Mouse (Mus musculus) MEL (cell line): Measurements from ENCODE around the gene Kcna3. TPM values are rescaled to one million over a fixed set of nuclear protein-coding genes. Genes with fewer than 3 reads are reported as not detected.

Experiments
- DNase-seq: peaks from one replicate; pipeline ENCODE4 v3.0.0; 2011; ENCODE audit warnings: low read depth, low spot score
- H3K27ac ChIP-seq: 2 replicates; pipeline ENCODE4 v1.5.1; 2012; ENCODE audit warnings: low read depth, mild to moderate bottlenecking, control low read depth, low read length, moderate library complexity; ENCODE audit not compliant: control insufficient read depth
- H3K27me3 ChIP-seq, 2 experiments: fragments of 150-350 bp in 1 of 2; sonication (generic) in 1 of 2; 2 replicates each; pipeline ENCODE4 v1.6.1; 2012; ENCODE audit warnings: low read length in 2 of 2, mild to moderate bottlenecking in 2 of 2, improper control_type of control experiment in 1 of 2, moderate library complexity in 1 of 2; ENCODE audit not compliant: insufficient read depth in 2 of 2, control insufficient read depth in 1 of 2
- H3K36me3 ChIP-seq, 2 experiments: 2 replicates each; pipeline ENCODE4 v1.6.1; 2012 to 2014; ENCODE audit warnings: low read length in 2 of 2, improper control_type of control experiment in 1 of 2, inconsistent platforms in 1 of 2, mild to moderate bottlenecking in 1 of 2; ENCODE audit not compliant: insufficient read depth in 2 of 2, control insufficient read depth in 1 of 2
- H3K4me1 ChIP-seq, 2 experiments: fragments of 150-350 bp in 1 of 2; sonication (generic) in 1 of 2; 2 replicates each; pipeline ENCODE4 v1.6.1; 2012; ENCODE audit warnings: low read length in 2 of 2, improper control_type of control experiment in 1 of 2, mild to moderate bottlenecking in 1 of 2; ENCODE audit not compliant: insufficient read depth in 2 of 2, control insufficient read depth in 1 of 2
- H3K4me3 ChIP-seq, 2 experiments: fragments of 150-350 bp in 1 of 2; sonication (generic) in 1 of 2; 2 replicates each; pipeline ENCODE4 v1.5.1; 2012; ENCODE audit warnings: low read depth in 2 of 2, low read length in 2 of 2, mild to moderate bottlenecking in 2 of 2, moderate library complexity in 2 of 2, control low read depth in 1 of 2, improper control_type of control experiment in 1 of 2; ENCODE audit not compliant: control insufficient read depth in 1 of 2, insufficient read depth in 1 of 2
- H3K79me2 ChIP-seq: 2 replicates; pipeline ENCODE4 v1.6.1; 2012; ENCODE audit warnings: mild to moderate bottlenecking, low read length, moderate library complexity; ENCODE audit not compliant: control insufficient read depth, poor library complexity, insufficient read depth
- H3K9ac ChIP-seq: 2 replicates; pipeline ENCODE4 v1.6.1; 2012; ENCODE audit warnings: low read depth, mild to moderate bottlenecking, control low read depth, low read length, moderate library complexity; ENCODE audit not compliant: control insufficient read depth, poor library complexity, severe bottlenecking
- H3K9me3 ChIP-seq: fragments of 150-350 bp; sonication (generic); replicated peaks from 2 replicates; pipeline ENCODE4 v1.6.1; 2012; ENCODE audit warnings: mild to moderate bottlenecking, low read length, improper control_type of control experiment, moderate library complexity; ENCODE audit not compliant: insufficient read depth
- CHD1 ChIP-seq: IDR thresholded peaks from 2 replicates; pipeline ENCODE4 v1.6.1; 2012; ENCODE audit warnings: low read depth, mild to moderate bottlenecking, inconsistent platforms, low read length, improper control_type of control experiment
- CTCF ChIP-seq, 3 experiments: IDR thresholded peaks in 2 of 3; conservative IDR thresholded peaks in 1 of 3; 2 replicates each; pipeline ENCODE4 v1.5.1; 2011 to 2012; ENCODE audit warnings: low read length in 3 of 3, low read depth in 2 of 3, mild to moderate bottlenecking in 2 of 3, improper control_type of control experiment in 1 of 3, inconsistent platforms in 1 of 3, mixed read lengths in 1 of 3, moderate library complexity in 1 of 3; ENCODE audit not compliant: control insufficient read depth in 1 of 3, insufficient read depth in 1 of 3, poor library complexity in 1 of 3, severe bottlenecking in 1 of 3
- E2F4 ChIP-seq: IDR thresholded peaks from 2 replicates; pipeline ENCODE4 v1.6.1; 2011; ENCODE audit warnings: low read depth, low read length, improper control_type of control experiment, borderline replicate concordance
- ELF1 ChIP-seq: IDR thresholded peaks from 2 replicates; pipeline ENCODE4 v1.6.1; 2014; ENCODE audit warnings: low read depth, mild to moderate bottlenecking, inconsistent platforms, low read length, improper control_type of control experiment, moderate library complexity
- EP300 ChIP-seq, 2 experiments: IDR thresholded peaks; 2 replicates each; pipeline ENCODE4 v1.6.1; 2011; ENCODE audit warnings: improper control_type of control experiment in 2 of 2, low read length in 2 of 2, low read depth in 1 of 2, mild to moderate bottlenecking in 1 of 2
- GATA1 ChIP-seq: IDR thresholded peaks from 2 replicates; pipeline ENCODE4 v1.6.1; 2011; ENCODE audit warnings: low read depth, low read length, improper control_type of control experiment
- JUND ChIP-seq: IDR thresholded peaks from 2 replicates; pipeline ENCODE4 v1.6.1; 2011; ENCODE audit warnings: low read depth, mild to moderate bottlenecking, improper control_type of control experiment, low read length
- KAT2A ChIP-seq: conservative IDR thresholded peaks from 2 replicates; pipeline ENCODE4 v1.6.1; 2012; ENCODE audit warnings: low read depth, low read length, improper control_type of control experiment, inconsistent platforms
- MAFK ChIP-seq: IDR thresholded peaks from 2 replicates; pipeline ENCODE4 v1.6.1; 2011; ENCODE audit warnings: low read depth, mild to moderate bottlenecking, low read length, improper control_type of control experiment, borderline replicate concordance
- MAZ ChIP-seq: IDR thresholded peaks from 2 replicates; pipeline ENCODE4 v1.6.1; 2012; ENCODE audit warnings: low read depth, mild to moderate bottlenecking, inconsistent platforms, low read length, improper control_type of control experiment
- MEF2A ChIP-seq: IDR thresholded peaks from 2 replicates; pipeline ENCODE4 v1.6.1; 2014; ENCODE audit warnings: low read depth, mild to moderate bottlenecking, inconsistent platforms, low read length, improper control_type of control experiment; ENCODE audit not compliant: poor library complexity, insufficient replicate concordance, severe bottlenecking; ENCODE audit errors: extremely low read depth
- MYC ChIP-seq: IDR thresholded peaks from 2 replicates; pipeline ENCODE4 v1.6.1; 2011; ENCODE audit warnings: low read depth, mild to moderate bottlenecking, low read length, improper control_type of control experiment, moderate library complexity
- NRF1 ChIP-seq: IDR thresholded peaks from 2 replicates; pipeline ENCODE4 v1.6.1; 2014; ENCODE audit warnings: low read depth, mild to moderate bottlenecking, inconsistent platforms, low read length, improper control_type of control experiment, moderate library complexity; ENCODE audit not compliant: poor library complexity, insufficient read depth, severe bottlenecking
- POLR2AphosphoS5 ChIP-seq: IDR thresholded peaks from 2 replicates; pipeline ENCODE4 v1.6.1; 2012; ENCODE audit warnings: low read depth, borderline replicate concordance, mild to moderate bottlenecking, inconsistent platforms, low read length, moderate library complexity, mixed read lengths
- RAD21 ChIP-seq: IDR thresholded peaks from 2 replicates; pipeline ENCODE4 v1.6.1; 2011; ENCODE audit warnings: mild to moderate bottlenecking, low read depth, low read length, improper control_type of control experiment
- RCOR1 ChIP-seq: IDR thresholded peaks from 2 replicates; pipeline ENCODE4 v1.6.1; 2012; ENCODE audit warnings: low read depth, mild to moderate bottlenecking, inconsistent platforms, low read length, improper control_type of control experiment
- TBP ChIP-seq: IDR thresholded peaks from 2 replicates; pipeline ENCODE4 v1.8.0; 2011; ENCODE audit warnings: low read depth, low read length, improper control_type of control experiment
- TCF12 ChIP-seq: IDR thresholded peaks from 2 replicates; pipeline ENCODE4 v1.6.1; 2014; ENCODE audit warnings: low read depth, mild to moderate bottlenecking, inconsistent platforms, low read length, improper control_type of control experiment, moderate library complexity
- UBTF ChIP-seq: IDR thresholded peaks from 2 replicates; pipeline ENCODE4 v1.6.1; 2012; ENCODE audit warnings: low read depth, mild to moderate bottlenecking, inconsistent platforms, low read length, improper control_type of control experiment, moderate library complexity, borderline replicate concordance; ENCODE audit not compliant: insufficient read depth
- ZKSCAN1 ChIP-seq: IDR thresholded peaks from 2 replicates; pipeline ENCODE4 v1.6.1; 2012; ENCODE audit warnings: low read depth, mild to moderate bottlenecking, inconsistent platforms, low read length, improper control_type of control experiment, moderate library complexity
- polyA plus RNA-seq, 2 experiments: library from polyadenylated mRNA; stranded (reverse) in 1 of 2; unstranded in 1 of 2; fragments of >175 nt in 1 of 2; fragments of >200 nt in 1 of 2; gene quantifications; 2 replicates each; pipeline versions ENCODE4 v1.2.1 to v1.2.4; 2012; ENCODE audit warnings: low replicate concordance in 2 of 2, low read depth in 1 of 2; ENCODE audit not compliant: insufficient read length in 2 of 2, insufficient read depth in 1 of 2, missing spikeins in 1 of 2
- total RNA-seq: library from RNA; depleted of rRNA; stranded (reverse); fragments of 300-350 nt; gene quantifications from 2 replicates; pipeline ENCODE4 v1.2.3, GENCODE M21; 2012

Kcna3 gene
- total and polyA plus RNA-seq, 3 experiments = not detected

DNA sequence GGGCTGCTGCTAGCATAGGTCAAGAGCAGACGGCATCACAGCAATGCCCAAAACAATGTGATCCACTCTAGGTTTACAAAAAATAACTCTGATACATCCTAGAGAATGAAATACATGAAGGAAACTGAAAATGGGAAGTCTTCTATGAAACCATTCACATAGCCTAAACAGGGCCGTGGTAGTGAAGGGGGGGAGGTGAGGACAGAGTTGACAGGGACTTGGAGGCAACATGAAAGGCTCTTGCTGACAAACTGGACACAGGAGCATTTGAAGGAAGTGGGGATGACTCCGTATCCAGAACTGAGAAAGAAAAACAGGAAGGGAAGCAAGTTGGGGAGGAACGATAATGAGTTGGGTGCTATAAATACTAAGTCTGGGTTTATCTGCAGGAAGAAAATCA, 4.4 kb upstream of the Kcna3 start:
- Histone ChIP-seq H3K4me3 (no peak overlapping the region), H3K4me1 (no peaks in the 10 kb centered on the region)

DNA sequence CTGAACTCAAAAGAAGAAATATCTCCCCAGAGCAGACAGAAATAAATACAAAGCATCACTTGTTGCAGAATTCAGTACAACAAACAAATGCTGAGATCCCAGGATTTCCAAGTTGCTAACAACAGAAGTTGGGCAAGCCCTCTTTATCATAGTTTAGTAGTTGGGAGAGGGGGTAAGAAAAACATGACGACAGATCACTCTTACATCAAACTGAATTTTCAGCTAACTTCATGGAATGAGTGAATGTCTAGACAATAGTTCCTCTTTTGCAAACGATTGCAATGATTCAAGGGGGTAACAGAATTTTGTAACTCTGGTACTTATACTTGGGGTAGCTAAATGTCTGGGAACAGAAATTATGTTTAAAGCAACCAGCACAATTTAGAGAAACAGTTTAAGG, 1.2 kb upstream of the Kcna3 start:
- H3K9ac ChIP-seq = no peak overlapping the region
- no peaks in the 10 kb centered on the region for H3K79me2 ChIP-seq
- no peaks in the 10 kb centered on the region for H3K27me3 ChIP-seq
- TF ChIP-seq TCF12 (no peak), MYC (no peak), JUND (no peak), UBTF (no peak), GATA1 (no peak), ELF1 (no peak), POLR2AphosphoS5 (no peak), MAZ (no peak), EP300 (IDR thresholded peaks at IDR 0.05; ENCODE audit: low read depth in 1 of 2, low read length in 2 of 2) (no peak), NRF1 (no peak)
- H3K9me3 ChIP-seq = no peaks in the 10 kb centered on the region
- H3K4me1 ChIP-seq = no peaks in the 10 kb centered on the region
- DNase-seq = no peak
- no peak overlapping the region for H3K4me3 ChIP-seq
- no peaks in the 10 kb centered on the region for H3K36me3 ChIP-seq
- no peak overlapping the region for H3K27ac ChIP-seq

More for the DNA sequence above, 4.4 kb upstream of the Kcna3 start:
- no peak overlapping the region for H3K27ac ChIP-seq
- DNase-seq = no peak
- H3K9ac ChIP-seq = no peak overlapping the region
- no peaks in the 10 kb centered on the region for H3K79me2 ChIP-seq
- no peaks in the 10 kb centered on the region for H3K9me3 ChIP-seq
- H3K36me3 ChIP-seq = no peaks in the 10 kb centered on the region
- no peaks in the 10 kb centered on the region for H3K27me3 ChIP-seq
- TF ChIP-seq CTCF (IDR thresholded peaks at IDR 0.05 in 2 of 3, conservative IDR thresholded peaks at IDR 0.05 in 1 of 3; ENCODE audit: control insufficient read depth in 1 of 3, insufficient read depth in 1 of 3, low read depth in 2 of 3, low read length in 3 of 3, poor library complexity in 1 of 3, severe bottlenecking in 1 of 3) (no peak), KAT2A (no peak), TCF12 (no peak), MYC (no peak), JUND (no peak), UBTF (no peak), ZKSCAN1 (no peak), RAD21 (no peak), TBP (no peak), MEF2A (no peak), POLR2AphosphoS5 (no peak), RCOR1 (no peak), CHD1 (no peak), MAZ (no peak), MAFK (no peak), ELF1 (no peak), E2F4 (no peak)
